Mouse (Mus musculus): Measurements from ENCODE around the gene Pcdh7. TPM values are rescaled to one million over a fixed set of nuclear protein-coding genes. Genes with fewer than 3 reads are reported as not detected.

Gene Pcdh7
- total and polyA plus RNA-seq, 3 experiments = not detected

DNA sequence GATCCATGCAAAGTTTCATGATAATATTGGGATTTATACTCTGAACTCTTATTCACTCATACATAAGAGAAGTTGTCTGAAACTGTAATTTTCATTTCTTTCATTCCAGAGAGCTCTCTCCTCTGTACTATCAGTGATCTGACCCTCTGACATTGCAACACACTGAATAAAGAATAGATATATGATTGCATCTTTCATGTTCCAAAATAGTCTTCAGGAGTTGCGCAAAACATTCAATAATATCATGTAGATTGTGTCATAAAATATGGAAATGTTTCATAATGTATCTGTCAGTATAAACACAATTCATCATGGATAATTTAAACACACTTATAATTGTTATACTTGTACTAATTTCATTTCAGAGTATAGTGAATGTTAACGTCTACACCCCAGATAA is 216.9 kb downstream of the Pcdh7 start:
- H3K9me3 ChIP-seq (replicated peaks; ENCODE audit: insufficient read depth, low read length) = no peaks in the 10 kb centered on the region
- TF ChIP-seq RAD21 (IDR thresholded peaks at IDR 0.05; ENCODE audit: low read depth, low read length) (no peak), BHLHE40 (IDR thresholded peaks at IDR 0.05; ENCODE audit: borderline replicate concordance, low read depth, low read length) (no peak), TCF12 (IDR thresholded peaks at IDR 0.05; ENCODE audit: low read depth, low read length) (no peak), UBTF (IDR thresholded peaks at IDR 0.05; ENCODE audit: borderline replicate concordance, insufficient read depth, low read depth, low read length) (no peak), CTCF (IDR thresholded peaks at IDR 0.05 in 2 of 3, conservative IDR thresholded peaks at IDR 0.05 in 1 of 3; ENCODE audit: control insufficient read depth in 1 of 3, insufficient read depth in 1 of 3, low read depth in 2 of 3, low read length in 3 of 3, poor library complexity in 1 of 3, severe bottlenecking in 1 of 3) (no peak), EP300 (IDR thresholded peaks at IDR 0.05; ENCODE audit: low read depth in 1 of 2, low read length in 2 of 2) (no peak), ETS1 (IDR thresholded peaks at IDR 0.05; ENCODE audit: low read depth, low read length) (no peak), SIN3A (IDR thresholded peaks at IDR 0.05; ENCODE audit: low read length) (no peak)
- H3K4me3 ChIP-seq (ENCODE audit: control insufficient read depth in 1 of 2, insufficient read depth in 1 of 2, low read depth in 2 of 2, low read length in 2 of 2) = no peak overlapping the region
- no peaks in the 10 kb centered on the region for H3K4me1 ChIP-seq (ENCODE audit: control insufficient read depth in 1 of 2, insufficient read depth in 2 of 2, low read length in 2 of 2)
- no peaks in the 10 kb centered on the region for H3K27me3 ChIP-seq (ENCODE audit: control insufficient read depth in 1 of 2, insufficient read depth in 2 of 2, low read length in 2 of 2)
- no peak overlapping the region for H3K9ac ChIP-seq (ENCODE audit: control insufficient read depth, low read depth, low read length, poor library complexity, severe bottlenecking)
- no peak for DNase-seq (ENCODE audit: low read depth, low spot score)
- no peaks in the 10 kb centered on the region for H3K79me2 ChIP-seq (ENCODE audit: control insufficient read depth, insufficient read depth, low read length, poor library complexity)
- no peak overlapping the region for H3K27ac ChIP-seq (ENCODE audit: control insufficient read depth, low read depth, low read length)
- no peaks in the 10 kb centered on the region for H3K36me3 ChIP-seq (ENCODE audit: control insufficient read depth in 1 of 2, insufficient read depth in 2 of 2, low read length in 2 of 2)

DNA sequence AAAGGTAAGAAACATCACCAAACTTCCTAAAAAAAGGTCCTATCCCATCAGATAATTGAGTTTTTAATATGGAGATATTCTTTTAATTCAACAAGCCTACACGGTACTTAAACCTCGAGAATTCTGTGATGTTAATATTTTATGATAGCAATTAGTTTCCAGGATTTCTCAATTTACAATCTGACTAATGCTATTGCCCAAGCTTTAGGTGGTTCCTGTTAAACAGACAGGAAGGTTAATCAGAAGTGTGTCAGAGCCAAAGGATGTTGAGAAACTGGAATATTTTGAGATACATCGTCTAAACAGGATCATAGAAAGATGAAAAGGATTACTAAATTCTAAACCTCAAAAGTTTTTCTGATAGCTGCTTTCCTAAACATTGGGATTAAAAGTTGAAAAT is 222.7 kb downstream of the Pcdh7 start:
- Histone ChIP-seq H3K9me3 (replicated peaks; ENCODE audit: insufficient read depth, low read length) (no peaks in the 10 kb centered on the region), H3K79me2 (ENCODE audit: control insufficient read depth, insufficient read depth, low read length, poor library complexity) (no peaks in the 10 kb centered on the region), H3K9ac (ENCODE audit: control insufficient read depth, low read depth, low read length, poor library complexity, severe bottlenecking) (no peak overlapping the region), H3K4me1 (ENCODE audit: control insufficient read depth in 1 of 2, insufficient read depth in 2 of 2, low read length in 2 of 2) (no peaks in the 10 kb centered on the region), H3K4me3 (ENCODE audit: control insufficient read depth in 1 of 2, insufficient read depth in 1 of 2, low read depth in 2 of 2, low read length in 2 of 2) (no peak overlapping the region), H3K27me3 (ENCODE audit: control insufficient read depth in 1 of 2, insufficient read depth in 2 of 2, low read length in 2 of 2) (no peaks in the 10 kb centered on the region), H3K36me3 (ENCODE audit: control insufficient read depth in 1 of 2, insufficient read depth in 2 of 2, low read length in 2 of 2) (no peaks in the 10 kb centered on the region), H3K27ac (ENCODE audit: control insufficient read depth, low read depth, low read length) (no peak overlapping the region)
- TF ChIP-seq USF1 (IDR thresholded peaks at IDR 0.05; ENCODE audit: low read depth, low read length) (no peak), ELF1 (IDR thresholded peaks at IDR 0.05; ENCODE audit: low read depth, low read length) (no peak), TCF12 (IDR thresholded peaks at IDR 0.05; ENCODE audit: low read depth, low read length) (no peak), MAFK (IDR thresholded peaks at IDR 0.05; ENCODE audit: borderline replicate concordance, low read depth, low read length) (no peak), MAX (IDR thresholded peaks at IDR 0.05; ENCODE audit: low read length) (no peak), ZMIZ1 (IDR thresholded peaks at IDR 0.05; ENCODE audit: low read depth, low read length) (no peak), HCFC1 (IDR thresholded peaks at IDR 0.05; ENCODE audit: low read depth, low read length) (no peak), RCOR1 (IDR thresholded peaks at IDR 0.05; ENCODE audit: low read depth, low read length) (no peak), BHLHE40 (IDR thresholded peaks at IDR 0.05; ENCODE audit: borderline replicate concordance, low read depth, low read length) (no peak), TBP (IDR thresholded peaks at IDR 0.05; ENCODE audit: low read depth, low read length) (no peak)
- DNase-seq (ENCODE audit: low read depth, low spot score) = no peak

All from MEL (cell line).